Mouse (Mus musculus): ENCODE measurements around the gene Bnipl.
A peak's percentile ranks its signal among the peaks of the same experiment; 100 is the strongest.

Gene Bnipl

GRCm38 (mm10) chr3:95277149-95277551, 26.2 kb upstream of the Bnipl start:
- DNase-seq = no peak

- DNase-seq = no peak
These were observed 25.5 kb upstream of the Bnipl start for GRCm38 (mm10) chr3:95276428-95276934.

GRCm38 (mm10) chr3:95275161-95275560, 24.2 kb upstream of the Bnipl start:
- DNase-seq = no peak

- no peak for DNase-seq
These were observed 23.5 kb upstream of the Bnipl start for GRCm38 (mm10) chr3:95274453-95274852.

GRCm38 (mm10) chr3:95273471-95273870, 22.5 kb upstream of the Bnipl start:
- no peak for DNase-seq

- no peak for DNase-seq
These were observed 19.9 kb upstream of the Bnipl start for GRCm38 (mm10) chr3:95270766-95271364.

- DNase-seq = no peak
These were observed 18.8 kb upstream of the Bnipl start for GRCm38 (mm10) chr3:95269789-95270188.

GRCm38 (mm10) chr3:95267855-95268254, 16.9 kb upstream of the Bnipl start:
- no peak for DNase-seq

- DNase-seq = no peak
These were observed 15.1 kb upstream of the Bnipl start for GRCm38 (mm10) chr3:95266052-95266451.

GRCm38 (mm10) chr3:95264724-95265123, 13.7 kb upstream of the Bnipl start:
- no peak for DNase-seq

- peak; percentile 84 for DNase-seq
These were observed 12.2 kb upstream of the Bnipl start for GRCm38 (mm10) chr3:95263089-95263739.

- no peak for DNase-seq
These were observed 11.0 kb upstream of the Bnipl start for GRCm38 (mm10) chr3:95261975-95262374.

GRCm38 (mm10) chr3:95256931-95257330, 5.9 kb upstream of the Bnipl start:
- DNase-seq = no peak

- DNase-seq = no peak
These were observed 632 bp downstream of the Bnipl start for GRCm38 (mm10) chr3:95250361-95250760.

GRCm38 (mm10) chr3:95247660-95248336, 3.2 kb downstream of the Bnipl start:
- DNase-seq = no peak

GRCm38 (mm10) chr3:95246465-95247231, 4.3 kb downstream of the Bnipl start:
- DNase-seq = no peak

GRCm38 (mm10) chr3:95243086-95243485, 7.9 kb downstream of the Bnipl start:
- DNase-seq = no peak

GRCm38 (mm10) chr3:95241498-95241897, 9.5 kb downstream of the Bnipl start, which contains the start of gene Gm128:
Gene Gm128 (minus strand): TSS chr3:95241598.
- DNase-seq = no peak

GRCm38 (mm10) chr3:95240900-95241299, 10.1 kb downstream of the Bnipl start:
- DNase-seq = no peak

GRCm38 (mm10) chr3:95239971-95240370, 11.0 kb downstream of the Bnipl start:
- no peak for DNase-seq

GRCm38 (mm10) chr3:95239022-95239421, 12.0 kb downstream of the Bnipl start:
- DNase-seq = no peak

- no peak for DNase-seq
These were observed 13.4 kb downstream of the Bnipl start for GRCm38 (mm10) chr3:95237541-95238099.
